Mouse (Mus musculus) lung, embryonic 14.5 days (tissue): ENCODE results near the gene Olfml2b. TPM values are rescaled to one million over a fixed set of nuclear protein-coding genes. Genes with fewer than 3 reads are reported as not detected.

ENCODE experiments used
- ATAC-seq: fragments of 200-750 bp; cut with Nextera tagmentation; 2 replicates; pipeline ENCODE4 v1.8.0; 2017; ENCODE audit warnings: mild to moderate bottlenecking, moderate TSS enrichment, moderate library complexity; ENCODE audit not compliant: insufficient read depth
- DNase-seq: peaks from one replicate; pipeline ENCODE4 v3.0.0-alpha.2; 2015
- H3K27ac ChIP-seq: fragments of 300-500 bp; sonication (generic); 2 replicates; pipeline ENCODE4 v1.5.1; 2014; ENCODE audit warnings: low read depth, mild to moderate bottlenecking, moderate library complexity
- H3K27me3 ChIP-seq: fragments of 300-500 bp; sonication (generic); 2 replicates; pipeline ENCODE4 v1.6.1; 2014; ENCODE audit warnings: low read length, control low read depth; ENCODE audit not compliant: insufficient read depth
- H3K36me3 ChIP-seq: fragments of 300-500 bp; sonication (generic); 2 replicates; pipeline ENCODE4 v1.6.1; 2014; ENCODE audit warnings: control low read depth; ENCODE audit not compliant: insufficient read depth
- H3K4me1 ChIP-seq: fragments of 300-500 bp; sonication (generic); 2 replicates; pipeline ENCODE4 v1.6.1; 2014; ENCODE audit warnings: antibody characterized with exemption, control low read depth; ENCODE audit not compliant: insufficient read depth
- H3K4me2 ChIP-seq: fragments of 300-500 bp; sonication (generic); 2 replicates; pipeline ENCODE4 v1.6.1; 2014; ENCODE audit warnings: mild to moderate bottlenecking
- H3K4me3 ChIP-seq: fragments of 300-500 bp; sonication (generic); 2 replicates; pipeline ENCODE4 v1.5.1; 2014; ENCODE audit warnings: low read depth, low read length
- H3K9ac ChIP-seq: fragments of 300-500 bp; sonication (generic); 2 replicates; pipeline ENCODE4 v1.6.1; 2014
- H3K9me3 ChIP-seq: fragments of 300-500 bp; sonication (generic); 2 replicates; pipeline ENCODE4 v1.6.1; 2016; ENCODE audit warnings: low read depth, low read length, control low read depth
- CTCF ChIP-seq: IDR thresholded peaks from 2 replicates; pipeline ENCODE4 v1.5.1; 2016; ENCODE audit warnings: antibody characterized with exemption, low read depth
- whole genome bisulfite sequencing: fragments of 180-500 bp; shearing (Covaris S2); extraction: QIAGEN DNeasy Blood & Tissue Kit; methylation state at CpG from one replicate; pipeline ENCODE4 v1.1.7; 2014; 5-methylcytosine and 5-hydroxymethylcytosine counted together
- polyA plus RNA-seq: library from polyadenylated mRNA; unstranded; fragments of >200 nt; fragmentation: Nextera tagmentation; extraction: Ambion mirVana; gene quantifications from 2 replicates; pipeline ENCODE4 v1.2.1, GENCODE M21; 2014

The Olfml2b gene
- polyA plus RNA-seq, 1 experiment from 2014 or later, result 18.8 TPM

GRCm38 (mm10) chr1:170647381-170647780, 3.0 kb downstream of the Olfml2b start:
- H3K4me3 ChIP-seq, result no peak overlapping the region
- no peaks in the 10 kb centered on the region for H3K27me3 ChIP-seq
- TF ChIP-seq CTCF, result no peak
- no peak overlapping the region for H3K27ac ChIP-seq
- H3K9me3 ChIP-seq, result no peaks in the 10 kb centered on the region
- H3K9ac ChIP-seq, result no peak overlapping the region
- DNase-seq (no peak), ATAC-seq (no peak)
- WGBS, result 67% methylated on average over 7 of the region's 7 CpGs
- H3K4me1 ChIP-seq, result peaks cover 23% of the 10 kb centered on the region; the same call in 1 of the 2 replicates
- 0 out of 2 replicates have a peak, but pooled peaks cover 9% of the 10 kb centered on the region for H3K36me3 ChIP-seq
- H3K4me2 ChIP-seq, result no peak overlapping the region

DNA sequence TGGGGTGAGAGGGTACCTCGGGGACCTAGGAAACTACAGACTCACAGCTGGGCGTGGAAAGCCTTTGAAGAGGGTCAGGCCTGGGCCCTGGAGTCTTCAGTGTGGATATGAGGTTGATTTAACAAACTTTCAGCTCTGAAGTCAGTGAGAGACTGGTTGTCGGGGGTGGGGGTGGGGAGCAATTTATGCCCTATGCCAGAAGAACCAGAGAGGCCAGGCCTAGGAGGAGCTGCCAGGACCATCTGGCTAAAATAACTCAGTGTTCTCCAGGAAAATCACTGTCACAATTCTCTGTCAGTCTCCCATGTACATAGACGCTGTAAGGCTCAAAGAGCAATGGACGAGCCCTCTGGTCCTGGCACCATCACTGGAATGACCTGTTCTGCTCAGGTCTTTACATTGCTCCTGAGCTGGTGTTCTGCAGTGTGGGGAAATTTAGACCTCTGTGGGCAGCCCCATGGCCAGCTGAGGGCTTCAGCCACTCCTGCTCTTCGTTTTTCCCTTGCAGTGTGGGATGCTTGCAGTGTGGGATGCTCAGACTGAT, 3.7 kb downstream of the Olfml2b start:
- 67% methylated on average over 6 of the region's 6 CpGs for WGBS
- TF ChIP-seq CTCF, result no peak
- Histone ChIP-seq H3K27me3 (no peaks in the 10 kb centered on the region), H3K4me2 (no peak overlapping the region), H3K4me3 (no peak overlapping the region), H3K36me3 (0 out of 2 replicates have a peak, but pooled peaks cover 9% of the 10 kb centered on the region), H3K27ac (no peak overlapping the region), H3K4me1 (peaks cover 23% of the 10 kb centered on the region; the same call in 1 of the 2 replicates), H3K9ac (no peak overlapping the region), H3K9me3 (no peaks in the 10 kb centered on the region)
- ATAC-seq (no peak), DNase-seq (no peak)

DNA sequence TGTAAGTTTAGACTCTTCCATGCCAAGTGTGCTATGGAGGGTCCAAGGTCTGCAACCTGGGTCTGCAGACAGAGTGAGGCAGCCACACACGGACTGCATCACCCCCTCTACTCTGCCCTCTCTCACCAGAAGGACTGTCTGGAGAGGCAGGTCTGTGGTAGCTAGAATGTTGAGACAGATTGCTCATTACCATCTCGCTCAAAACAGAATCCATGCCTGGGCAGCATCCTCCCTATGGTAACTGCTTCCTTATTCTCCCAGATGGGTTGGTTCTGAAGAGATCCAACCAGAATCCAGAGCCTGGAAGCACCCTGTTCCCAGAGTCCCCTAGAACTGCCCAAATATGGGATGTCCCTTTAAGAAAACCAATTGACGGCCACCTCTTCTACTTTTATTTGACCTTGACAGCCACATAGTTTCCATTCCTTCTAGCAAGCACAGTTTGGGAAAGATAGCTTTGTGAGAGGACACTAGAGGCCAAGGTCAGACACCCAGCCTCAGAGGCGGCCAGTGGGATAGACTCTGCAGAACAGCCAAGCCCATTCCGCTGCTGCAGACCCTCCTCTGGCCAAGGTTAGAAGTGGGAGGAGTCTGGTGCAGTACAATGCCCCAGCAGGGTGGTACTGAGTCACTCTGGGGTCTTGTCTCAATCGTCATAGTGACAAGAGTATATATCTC, 6.9 kb downstream of the Olfml2b start:
- Histone ChIP-seq H3K36me3 (0 out of 2 replicates have a peak, but pooled peaks cover 9% of the 10 kb centered on the region), H3K27ac (no peak overlapping the region), H3K4me2 (no peak overlapping the region), H3K4me1 (peaks cover 12% of the 10 kb centered on the region; the same call in 1 of the 2 replicates), H3K4me3 (no peak overlapping the region), H3K9ac (no peak overlapping the region), H3K27me3 (no peaks in the 10 kb centered on the region), H3K9me3 (no peaks in the 10 kb centered on the region)
- no peak for TF ChIP-seq CTCF
- 60% methylated on average over 6 of the region's 6 CpGs for WGBS
- peak; percentile 48; the same call in 1 of the 2 replicates for ATAC-seq
- no peak for DNase-seq

DNA sequence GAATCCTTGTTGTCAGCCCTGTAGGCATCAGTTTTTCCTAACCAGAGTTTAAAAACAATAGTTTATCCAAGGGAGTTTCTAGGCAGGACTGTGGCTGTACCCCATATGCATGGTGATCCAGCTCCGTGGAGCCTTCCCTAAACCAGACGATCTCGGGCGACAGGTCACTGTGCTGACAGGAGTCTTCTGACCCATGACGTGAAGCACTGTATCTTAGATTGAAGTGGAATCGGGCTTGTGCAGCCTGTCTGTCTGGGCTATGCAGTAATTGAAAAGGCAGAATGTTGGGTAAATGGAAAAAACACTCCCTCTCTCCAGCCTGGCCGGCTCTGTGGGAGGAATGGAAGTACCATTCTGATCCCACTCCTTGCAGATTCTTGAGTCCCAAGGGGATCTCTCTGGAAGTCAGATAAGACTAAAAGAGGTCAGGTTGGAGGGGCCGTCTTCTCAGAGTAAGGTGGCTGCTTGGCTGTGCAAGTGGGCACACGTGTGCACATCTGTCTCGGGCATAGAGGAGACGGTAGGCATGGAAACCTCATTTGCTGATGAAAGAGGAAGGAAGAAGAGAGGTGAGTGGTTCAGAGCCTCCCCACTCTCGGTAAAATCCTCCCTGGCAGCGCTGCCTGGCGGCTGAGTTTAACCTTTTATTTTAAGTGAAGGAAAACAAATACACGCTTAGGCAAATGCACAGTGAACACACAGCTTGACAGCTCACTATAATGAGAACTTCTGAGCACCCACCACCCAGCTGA, 7.8 kb downstream of the Olfml2b start:
- Histone ChIP-seq H3K27me3 (no peaks in the 10 kb centered on the region), H3K27ac (peak overlapping the region; percentile 19; the same call in 1 of the 2 replicates), H3K9ac (no peak overlapping the region), H3K4me2 (no peak overlapping the region), H3K9me3 (no peaks in the 10 kb centered on the region), H3K4me1 (0 out of 2 replicates have a peak, but pooled peaks cover 8% of the 10 kb centered on the region), H3K4me3 (no peak overlapping the region), H3K36me3 (0 out of 2 replicates have a peak, but pooled peaks cover 9% of the 10 kb centered on the region)
- ATAC-seq (no peak), DNase-seq (no peak)
- TF ChIP-seq CTCF, result no peak
- 62% methylated on average over 15 of the region's 15 CpGs for WGBS

- Histone ChIP-seq H3K4me3 (no peak overlapping the region), H3K27ac (no peak overlapping the region), H3K36me3 (0 out of 2 replicates have a peak, but pooled peaks cover 5% of the 10 kb centered on the region), H3K27me3 (no peaks in the 10 kb centered on the region), H3K9me3 (no peaks in the 10 kb centered on the region), H3K4me2 (no peak overlapping the region), H3K4me1 (0 out of 2 replicates have a peak, but pooled peaks cover 5% of the 10 kb centered on the region), H3K9ac (no peak overlapping the region)
- ATAC-seq (peak; percentile 39; the same call in 1 of the 2 replicates), DNase-seq (no peak)
- 55% methylated on average over 5 of the region's 5 CpGs for WGBS
- TF ChIP-seq CTCF, result no peak
Observed at GRCm38 (mm10) chr1:170655280-170655917, 11.1 kb downstream of the Olfml2b start.

DNA sequence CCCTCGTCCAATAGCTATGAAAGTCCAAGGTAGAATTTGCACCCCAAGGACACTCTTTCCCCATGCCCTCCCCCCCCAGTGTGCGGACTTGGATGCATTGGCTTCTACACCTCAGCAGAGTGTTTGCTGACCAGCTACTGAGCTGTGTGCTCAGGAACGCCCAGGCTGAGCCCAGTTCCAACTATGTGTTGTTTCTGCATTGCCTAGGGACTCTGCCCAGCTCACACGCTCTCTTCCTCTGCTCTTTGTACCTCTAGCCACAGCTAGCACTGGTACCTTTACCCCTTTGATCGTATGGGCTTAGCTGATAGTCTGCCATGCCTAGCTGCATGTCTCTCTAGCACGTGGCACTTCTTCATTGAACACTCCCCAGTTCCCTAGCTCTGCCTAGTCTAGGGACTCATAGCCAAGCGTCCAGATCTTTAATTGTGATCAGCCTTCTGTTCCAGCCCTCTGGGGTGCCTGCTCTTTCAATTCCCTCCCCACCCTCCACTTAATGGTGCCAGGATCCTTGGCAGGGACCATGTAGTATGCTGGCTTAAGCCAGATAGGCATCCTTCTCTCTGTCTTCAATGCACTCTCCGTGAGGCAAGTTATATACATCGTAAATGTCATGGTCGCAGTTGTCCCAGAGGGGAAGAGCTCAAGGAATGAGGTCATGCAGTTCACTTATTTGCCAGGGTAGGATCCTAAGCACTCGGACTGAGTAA, 12.3 kb downstream of the Olfml2b start:
- H3K4me3 ChIP-seq, result no peak overlapping the region
- no peaks in the 10 kb centered on the region for H3K36me3 ChIP-seq
- no peak overlapping the region for H3K27ac ChIP-seq
- H3K9me3 ChIP-seq, result no peaks in the 10 kb centered on the region
- ATAC-seq (no peak), DNase-seq (no peak)
- H3K4me1 ChIP-seq, result 0 out of 2 replicates have a peak, but pooled peaks cover under 1% of the 10 kb centered on the region
- 72% methylated on average over 11 of the region's 11 CpGs for WGBS
- H3K27me3 ChIP-seq, result no peaks in the 10 kb centered on the region
- no peak overlapping the region for H3K4me2 ChIP-seq
- H3K9ac ChIP-seq, result no peak overlapping the region
- TF ChIP-seq CTCF, result no peak
